Mouse (Mus musculus) liver, embryonic 12.5 days (tissue): ENCODE data around the gene Bpnt1. TPM values are rescaled to one million over a fixed set of nuclear protein-coding genes. Genes with fewer than 3 reads are reported as not detected.

Experiments
- microRNA counts: library from miRNA; unstranded; fragments of <30 nt; microRNA quantifications from one replicate; lab custom pipeline; 2017
- microRNA-seq: library from miRNA; unstranded; fragments of <30 nt; microRNA quantifications from one replicate; pipeline ENCODE4, GENCODE M21; 2017
- polyA plus RNA-seq: library from polyadenylated mRNA; unstranded; fragments of >200 nt; fragmentation: Nextera tagmentation; extraction: Ambion mirVana; gene quantifications from 2 replicates; pipeline ENCODE4 v1.2.1, GENCODE M21; 2016

Gene Bpnt1
- polyA plus RNA-seq, 1 experiment from 2014 or later: 19.2 TPM

MicroRNAs encoded within 50 kb of the gene (microRNA counts, 519-probe panel; counts per million panel counts)
- 4,814 counts per million, percentile 84 among the panel's probes with 10 or more counts for microRNA mmu-miR-194 (lab: Ali Mortazavi, UCI)

Small RNA genes lying within 50 kb of the gene (microRNA-seq; reads per million reads assigned to microRNA genes)
- 8.8 reads per million, percentile 19 among the genes with 10 or more reads in this experiment for gene Mir194-1
- 6.3 reads per million, percentile 12 among the genes with 10 or more reads in this experiment for gene Mir215

Other genes with a start within 250 kb of the Bpnt1 start
- gene Rab3gap2, start 128.0 kb upstream of the Bpnt1 start, polyA plus RNA-seq: 18.4 and 19.3 TPM in 2 replicates
- 32.7 and 34.1 TPM in 2 replicates for gene Iars2, start 2.8 kb upstream of the Bpnt1 start, polyA plus RNA-seq
- gene Eprs, start 30.9 kb downstream of the Bpnt1 start, polyA plus RNA-seq: 131 and 136 TPM in 2 replicates
- gene Slc30a10, start 122.7 kb downstream of the Bpnt1 start, polyA plus RNA-seq: 17.6 and 18.5 TPM in 2 replicates